Mouse (Mus musculus) adrenal gland, postnatal 14 days (tissue): ENCODE measurements around the gene Lrrc2. TPM values are rescaled to one million over a fixed set of nuclear protein-coding genes. Genes with fewer than 3 reads are reported as not detected.

Experiments used
- DNase-seq: peaks from one replicate; pipeline ENCODE4 v3.0.0; 2021; ENCODE audit warnings: mixed read lengths
- total RNA-seq: library from RNA; stranded (reverse); gene quantifications from 2 replicates; pipeline ENCODE4 v1.2.3, GENCODE M21; 2021

The Lrrc2 gene
- total RNA-seq, 1 experiment from 2014 or later: 3.3 TPM

- no peak for DNase-seq
These were observed 3.4 kb upstream of the Lrrc2 start for GRCm38 (mm10) chr9:110947900-110948299.

- DNase-seq: no peak
These were observed 2.5 kb upstream of the Lrrc2 start for GRCm38 (mm10) chr9:110948813-110949310.

- DNase-seq: no peak
These were observed 1.2 kb upstream of the Lrrc2 start for GRCm38 (mm10) chr9:110950109-110950508.

GRCm38 (mm10) chr9:110951866-110952265 lies 521 bp downstream of the Lrrc2 start:
- DNase-seq: no peak

- DNase-seq: no peak
These were observed 1.1 kb downstream of the Lrrc2 start for GRCm38 (mm10) chr9:110952398-110952797.

- DNase-seq: no peak
These were observed 1.7 kb downstream of the Lrrc2 start for GRCm38 (mm10) chr9:110952931-110953549.

GRCm38 (mm10) chr9:110953550-110954461 lies 2.5 kb downstream of the Lrrc2 start:
- DNase-seq: peak; percentile 86

GRCm38 (mm10) chr9:110954681-110955445 lies 3.5 kb downstream of the Lrrc2 start:
- no peak for DNase-seq

- no peak for DNase-seq
These were observed 4.6 kb downstream of the Lrrc2 start for GRCm38 (mm10) chr9:110955962-110956361.

- no peak for DNase-seq
These were observed 8.3 kb downstream of the Lrrc2 start for GRCm38 (mm10) chr9:110959669-110960068.

- DNase-seq: peak; percentile 71
These were observed 9.1 kb downstream of the Lrrc2 start for GRCm38 (mm10) chr9:110960230-110961149.

GRCm38 (mm10) chr9:110961386-110961785 lies 10.0 kb downstream of the Lrrc2 start:
- no peak for DNase-seq

- peak; percentile 32 for DNase-seq
These were observed 12.3 kb downstream of the Lrrc2 start for GRCm38 (mm10) chr9:110963566-110964115.

- DNase-seq: no peak
These were observed 13.9 kb downstream of the Lrrc2 start for GRCm38 (mm10) chr9:110965062-110965909.

- no peak for DNase-seq
These were observed 14.5 kb downstream of the Lrrc2 start for GRCm38 (mm10) chr9:110965910-110966231.

GRCm38 (mm10) chr9:110979411-110979810 lies 28.1 kb downstream of the Lrrc2 start:
- DNase-seq: no peak

- DNase-seq: no peak
These were observed 31.0 kb downstream of the Lrrc2 start for GRCm38 (mm10) chr9:110982351-110982750.

- no peak for DNase-seq
These were observed 32.8 kb downstream of the Lrrc2 start for GRCm38 (mm10) chr9:110984096-110984495.

GRCm38 (mm10) chr9:110985541-110985940 lies 34.2 kb downstream of the Lrrc2 start:
- no peak for DNase-seq

- no peak for DNase-seq
These were observed 34.6 kb downstream of the Lrrc2 start for GRCm38 (mm10) chr9:110985951-110986350.
